9 mouse cellular contexts compared by ENCODE assay signal in the genomic region with DNA sequence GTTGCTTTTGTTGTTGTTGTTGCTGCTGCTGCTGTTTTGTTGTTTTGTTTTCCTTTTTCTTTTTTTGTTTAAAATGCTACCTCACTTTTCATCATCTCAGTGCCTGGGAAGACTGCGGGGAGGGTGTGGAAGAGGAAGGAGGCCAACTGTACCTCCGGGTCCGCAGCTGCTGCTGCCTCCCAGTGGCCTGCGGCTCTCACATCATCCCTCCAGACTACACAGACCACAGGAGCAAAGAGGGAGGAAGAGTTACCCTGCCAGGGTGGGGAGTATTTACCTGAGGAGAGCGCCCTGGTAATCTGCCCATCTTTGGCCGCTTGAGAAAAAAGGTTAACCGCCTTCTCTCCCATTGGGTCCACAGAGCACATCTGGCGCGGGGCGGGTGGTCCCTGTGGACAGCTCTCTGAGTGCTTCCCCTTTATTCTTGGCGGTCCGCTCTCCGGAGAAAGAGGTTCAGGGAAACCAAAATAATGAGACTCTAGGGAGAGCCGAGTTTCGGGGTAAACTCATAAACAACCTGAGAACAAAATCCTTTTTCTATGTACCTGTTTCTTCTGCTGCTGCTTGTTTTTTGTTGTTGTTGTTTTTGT. TPM values are rescaled to one million over a fixed set of nuclear protein-coding genes. Genes with fewer than 3 reads are reported as not detected.
DNase-seq lines count a peak whose midpoint lies in the region; ATAC-seq and TF ChIP-seq lines count a peak whose summit lies in the region.
"Had no signal": no experiment of that assay in that cellular context is flagged by ENCODE, and none has a peak within 500 bp of the region (broad histone marks: within the 10 kb centered on the region; RNA-seq: fewer than 3 reads in every experiment).

No protein-coding gene starts in this region.

- H3K27me3 ChIP-seq in forebrain, embryonic 12.5 days, result peaks cover 6% of the 10 kb centered on the region; the same call in 1 of the 2 replicates
- H3K27me3 ChIP-seq in forebrain, embryonic 10.5 days (ENCODE audit: poor library complexity, severe bottlenecking), result peaks cover 36% of the 10 kb centered on the region
- no peaks in the 10 kb centered on the region for H3K27me3 ChIP-seq in embryonic facial prominence, embryonic 14.5 days (replicated peaks; ENCODE audit: control insufficient read depth, insufficient read depth, low read length)
- H3K27me3 ChIP-seq in intestine, postnatal 0 days (replicated peaks; ENCODE audit: control insufficient read depth, insufficient read depth, low read length), result no peaks in the 10 kb centered on the region

- no peak overlapping the region for H3K9ac ChIP-seq in forebrain, embryonic 12.5 days
- no peak overlapping the region for H3K9ac ChIP-seq in embryonic facial prominence, embryonic 14.5 days (ENCODE audit: low read depth, low read length)
- no peak overlapping the region for H3K9ac ChIP-seq in intestine, postnatal 0 days (ENCODE audit: low read depth, low read length)

- H3K4me2 ChIP-seq in forebrain, embryonic 12.5 days, result 0 out of 2 replicates have a peak overlapping the region, but pooled peaks have one; percentile 21
- H3K4me2 ChIP-seq in embryonic facial prominence, embryonic 14.5 days (ENCODE audit: low read depth, low read length), result peak overlapping the region; percentile 6; the same call in 1 of the 2 replicates
- peak overlapping the region; percentile 30; the same call in 1 of the 2 replicates for H3K4me2 ChIP-seq in intestine, postnatal 0 days (replicated peaks; ENCODE audit: low read depth)

- WGBS in forebrain, embryonic 12.5 days, result 16% methylated on average over 15 of the region's 15 CpGs
- WGBS in forebrain, embryonic 10.5 days, result 29% methylated on average over 15 of the region's 15 CpGs
- WGBS in embryonic facial prominence, embryonic 14.5 days, result 13% methylated on average over 15 of the region's 15 CpGs
- 23% methylated on average over 15 of the region's 15 CpGs for WGBS in intestine, postnatal 0 days

- H3K36me3 ChIP-seq in forebrain, embryonic 12.5 days (replicated peaks), result no peaks in the 10 kb centered on the region
- no peaks in the 10 kb centered on the region for H3K36me3 ChIP-seq in forebrain, embryonic 10.5 days (replicated peaks)
- H3K36me3 ChIP-seq in embryonic facial prominence, embryonic 14.5 days (ENCODE audit: control insufficient read depth, insufficient read depth, low read length), result no peaks in the 10 kb centered on the region
- no peaks in the 10 kb centered on the region for H3K36me3 ChIP-seq in intestine, postnatal 0 days (ENCODE audit: control insufficient read depth, insufficient read depth)
- H3K36me3 ChIP-seq: G1E had no signal

- no peak for DNase-seq in forebrain, embryonic 10.5 days (ENCODE audit: extremely low spot score, low spot score)
- DNase-seq in 3T3-L1 (ENCODE audit: low read depth, low spot score), result peak; percentile 48
- peak; percentile 53 for DNase-seq in embryonic facial prominence, embryonic 14.5 days (ENCODE audit: low spot score)
- peak; percentile 67 for DNase-seq in naive thymus-derived CD4-positive, alpha-beta T cell, adult 2 months (ENCODE audit: low read depth)
- DNase-seq in cerebellum, adult 9-10 months, result no peak
- DNase-seq in adrenal gland, postnatal 10 days, result no peak

- 0 out of 2 replicates have a peak, but pooled peaks have one; percentile 44 for ATAC-seq in forebrain, embryonic 12.5 days (ENCODE audit: low FRiP score)
- ATAC-seq in embryonic facial prominence, embryonic 14.5 days (ENCODE audit: low read depth), result peak; percentile 56
- peak; percentile 40; the same call in 1 of the 2 replicates for ATAC-seq in intestine, postnatal 0 days

- H3K27ac ChIP-seq in forebrain, embryonic 12.5 days, result no peak overlapping the region
- H3K27ac ChIP-seq in forebrain, embryonic 10.5 days, result no peak overlapping the region
- H3K27ac ChIP-seq in embryonic facial prominence, embryonic 14.5 days (replicated peaks; ENCODE audit: low read depth, low read length), result no peak overlapping the region
- H3K27ac ChIP-seq in intestine, postnatal 0 days (ENCODE audit: low read depth, low read length), result no peak overlapping the region; the same call in 1 of the 2 replicates

- no peaks in the 10 kb centered on the region for H3K9me3 ChIP-seq in forebrain, embryonic 12.5 days
- no peaks in the 10 kb centered on the region for H3K9me3 ChIP-seq in forebrain, embryonic 10.5 days
- H3K9me3 ChIP-seq in embryonic facial prominence, embryonic 14.5 days (ENCODE audit: control insufficient read depth, low read length), result no peaks in the 10 kb centered on the region
- H3K9me3 ChIP-seq in intestine, postnatal 0 days (ENCODE audit: control insufficient read depth), result no peaks in the 10 kb centered on the region
- H3K9me3 ChIP-seq: G1E had no signal

- peaks cover 10% of the 10 kb centered on the region for H3K4me1 ChIP-seq in forebrain, embryonic 12.5 days
- H3K4me1 ChIP-seq in forebrain, embryonic 10.5 days, result peaks cover 35% of the 10 kb centered on the region
- H3K4me1 ChIP-seq in embryonic facial prominence, embryonic 14.5 days (ENCODE audit: control insufficient read depth, insufficient read depth, low read length), result peaks cover 13% of the 10 kb centered on the region
- no peaks in the 10 kb centered on the region for H3K4me1 ChIP-seq in intestine, postnatal 0 days (replicated peaks; ENCODE audit: control insufficient read depth, insufficient read depth, low read length)

- TF ChIP-seq CTCF in intestine, postnatal 0 days (IDR thresholded peaks at IDR 0.05; ENCODE audit: low read depth), result peak; percentile 81

- no peak overlapping the region for H3K4me3 ChIP-seq in forebrain, embryonic 12.5 days (replicated peaks)
- no peak overlapping the region for H3K4me3 ChIP-seq in forebrain, embryonic 10.5 days
- no peak overlapping the region for H3K4me3 ChIP-seq in embryonic facial prominence, embryonic 14.5 days (ENCODE audit: low read depth, low read length)
- no peak overlapping the region for H3K4me3 ChIP-seq in intestine, postnatal 0 days (ENCODE audit: low read depth, low read length)

RNA-seq across cellular contexts. Expression of a gene that starts 10.1 kb away (rescaled TPM):
- polyA plus RNA-seq in forebrain, embryonic 12.5 days (2016; fragmentation: Nextera tagmentation; extraction: Ambion mirVana), result 852 and 860 TPM in 2 replicates
- 884 TPM in 2 replicates for polyA plus RNA-seq in forebrain, embryonic 10.5 days (2016; fragmentation: Nextera tagmentation; extraction: Ambion mirVana)
- 494 and 574 TPM in 2 replicates for polyA plus RNA-seq in embryonic facial prominence, embryonic 14.5 days (2014; fragmentation: Nextera tagmentation; extraction: Ambion mirVana)
- 257 TPM in 2 replicates for polyA plus RNA-seq in intestine, postnatal 0 days (2015; fragmentation: Nextera tagmentation; extraction: Ambion mirVana)
- 100 to 1,000 TPM; 144 to 193 TPM for total RNA-seq in adrenal gland, postnatal 10 days (2021)

RNA-seq across cellular contexts. Expression of a gene that starts 14.5 kb away (rescaled TPM):
- 149 and 154 TPM in 2 replicates for polyA plus RNA-seq in forebrain, embryonic 12.5 days (2016; fragmentation: Nextera tagmentation; extraction: Ambion mirVana)
- 117 and 119 TPM in 2 replicates for polyA plus RNA-seq in forebrain, embryonic 10.5 days (2016; fragmentation: Nextera tagmentation; extraction: Ambion mirVana)
- 87.0 and 88.7 TPM in 2 replicates for polyA plus RNA-seq in embryonic facial prominence, embryonic 14.5 days (2014; fragmentation: Nextera tagmentation; extraction: Ambion mirVana)
- 51.5 and 59.5 TPM in 2 replicates for polyA plus RNA-seq in intestine, postnatal 0 days (2015; fragmentation: Nextera tagmentation; extraction: Ambion mirVana)
- total RNA-seq in adrenal gland, postnatal 10 days (2021), result 10 to 100 TPM; 55.0 to 76.8 TPM

Comparison
In these comparisons a context has a peak if more than half of its experiments do, and no peak if none do; other contexts are left out.
1. DNase-seq: peak in 3T3-L1 (single experiment), embryonic facial prominence, embryonic 14.5 days (single experiment) and naive thymus-derived CD4-positive, alpha-beta T cell, adult 2 months (single experiment); none in forebrain, embryonic 10.5 days (single experiment), cerebellum, adult 9-10 months (single experiment) and adrenal gland, postnatal 10 days (single experiment).
2. Peak in every context shown above with its lines, with median percentiles within 50 percentile points of each other: ATAC-seq and H3K4me2 ChIP-seq.